Mouse (Mus musculus): ENCODE measurements around the gene Tuba3a.

Tuba3a gene

DNA sequence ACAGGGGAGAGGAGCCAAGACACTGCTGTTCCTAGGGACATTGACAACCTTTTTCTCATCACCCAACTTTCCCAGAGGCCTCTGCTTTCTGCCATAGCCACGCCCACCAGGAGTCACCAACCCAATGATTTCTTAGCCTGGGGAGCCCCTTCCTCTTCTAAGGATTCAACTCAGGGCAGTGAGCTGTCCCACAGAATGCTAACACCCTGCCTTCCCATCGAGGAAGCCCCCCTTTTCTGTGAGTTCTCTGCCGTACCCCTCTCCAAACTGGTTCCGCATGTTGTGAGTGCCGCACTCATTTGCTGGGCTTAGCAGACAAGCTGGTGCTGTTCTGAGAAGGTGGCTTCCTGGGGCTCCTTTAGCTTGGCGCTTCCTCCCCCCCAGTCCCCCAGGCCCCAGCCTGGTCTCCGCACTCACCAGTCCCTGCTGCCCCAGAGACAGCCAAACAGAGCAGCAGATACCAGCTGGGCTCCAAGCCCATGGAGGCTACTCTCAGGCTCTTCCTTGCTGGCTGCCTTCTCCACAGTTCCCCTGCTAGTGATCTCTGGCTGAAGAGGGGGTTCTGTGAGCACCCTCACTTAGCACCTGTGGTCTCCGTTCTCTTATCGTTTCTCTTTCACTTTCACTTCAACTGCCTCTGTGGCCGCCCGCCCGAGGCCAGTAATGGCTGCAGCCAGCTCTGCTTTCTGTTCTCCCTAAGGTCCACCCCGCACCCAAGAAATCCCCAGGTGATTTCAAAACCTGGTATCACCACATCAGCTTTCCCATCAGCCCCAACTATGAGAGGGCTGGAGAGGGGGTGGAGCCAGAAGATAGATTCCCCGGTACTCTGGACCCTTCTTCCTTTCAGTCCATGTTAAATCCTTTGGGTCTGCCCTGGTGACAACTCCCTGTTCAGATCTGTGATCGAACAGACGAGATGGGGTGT lies 54.5 kb downstream of the Tuba3a start, which contains the start of gene Tapbpl:
TSS of gene Tapbpl (minus strand) at position 744 of the 928 bp plus-strand sequence.
- DNase-seq (ENCODE audit: low read depth, low spot score) = peak; percentile 76

DNA sequence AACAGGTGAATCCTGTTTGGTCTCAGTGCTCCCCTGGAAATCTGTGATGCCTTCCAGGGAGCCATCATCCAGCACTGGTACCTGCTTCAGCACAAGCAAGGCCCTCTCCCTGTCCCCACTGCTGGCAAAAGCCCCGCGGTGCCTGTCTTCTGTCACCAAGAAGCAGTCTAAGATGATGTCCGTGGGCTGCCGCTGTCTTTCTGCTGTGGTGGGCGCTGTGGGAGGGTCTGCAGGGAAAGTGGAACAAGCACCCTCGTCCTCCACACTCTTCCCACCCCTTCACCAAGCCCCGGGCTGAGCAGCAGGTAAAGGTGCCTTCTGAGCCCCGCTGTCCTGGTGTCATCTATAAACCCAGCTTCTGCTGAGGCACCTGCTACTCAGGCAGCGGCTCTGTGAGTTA lies 55.3 kb downstream of the Tuba3a start:
- DNase-seq (ENCODE audit: low read depth, low spot score) = no peak
